Mouse (Mus musculus) yolk sac, embryonic 10.5 days (tissue): ENCODE data around the gene Ets2.

Experiments used
- DNase-seq: peaks from one replicate; pipeline ENCODE4 v3.0.0-alpha.2; 2017; ENCODE audit warnings: low spot score

Gene Ets2

GRCm38 (mm10) chr16:95701802-95702561 lies at the start of gene Ets2:
Gene Ets2, plus strand, starts transcription at chr16:95702075.
- peak; percentile 94 for DNase-seq

DNA sequence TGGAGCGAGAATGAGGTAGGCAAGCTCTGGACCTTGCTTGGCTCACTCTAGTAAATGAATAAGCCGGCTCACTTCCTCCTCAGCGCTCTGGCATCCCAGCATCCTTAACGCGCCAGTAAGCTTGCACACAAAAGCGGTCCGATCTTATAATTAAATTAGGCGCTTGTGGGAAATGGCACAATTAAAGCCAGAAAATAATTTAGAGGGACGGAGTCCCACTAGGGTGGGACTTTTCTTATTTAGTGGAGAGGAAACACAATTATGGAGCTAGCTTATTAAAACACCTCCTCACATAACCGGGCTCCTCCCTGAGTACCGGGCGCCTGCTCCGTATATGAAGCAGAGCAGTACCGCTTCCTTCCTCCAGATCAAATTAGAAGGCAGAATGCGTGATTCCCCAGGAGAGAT lies 47.7 kb upstream of the Ets2 start:
- no peak for DNase-seq

DNA sequence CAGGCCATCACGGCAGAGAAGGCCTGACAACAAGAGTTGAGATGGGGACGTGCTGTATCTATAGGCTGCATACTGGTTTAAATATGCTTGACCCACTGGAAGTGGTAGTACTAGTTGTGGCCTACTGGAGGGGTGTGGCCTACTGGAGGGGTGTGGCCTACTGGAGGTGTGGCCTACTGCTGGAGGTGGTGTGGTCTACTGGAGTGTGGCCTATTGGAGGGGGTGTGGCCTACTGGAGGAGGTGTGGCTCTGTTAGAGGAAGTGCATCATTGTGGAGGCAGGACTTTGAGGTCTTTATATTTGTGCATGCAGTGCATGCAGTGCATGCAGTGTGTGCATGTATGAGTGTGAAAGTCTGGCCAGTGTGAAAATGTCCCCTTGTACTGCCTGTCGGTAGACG lies 45.3 kb upstream of the Ets2 start:
- DNase-seq, result no peak

DNA sequence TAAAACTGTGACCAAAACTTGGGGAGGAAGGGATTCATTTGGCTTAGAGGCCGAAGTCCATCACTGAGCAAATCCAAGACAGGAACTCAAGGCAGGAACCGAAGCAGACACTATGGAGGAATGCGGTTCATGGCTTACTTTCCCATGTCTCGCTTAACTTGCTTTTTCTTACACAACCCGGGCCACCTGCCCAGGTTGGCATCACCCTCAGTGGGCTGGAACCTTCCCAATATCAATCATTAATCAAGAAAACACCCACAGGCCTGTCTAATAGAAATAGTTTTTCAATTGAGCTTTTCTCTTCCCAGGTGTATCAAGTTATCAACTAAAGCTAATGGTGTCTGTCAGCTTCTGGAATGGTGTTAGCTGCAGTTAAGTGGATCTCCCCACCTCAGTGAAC lies 44.7 kb upstream of the Ets2 start:
- DNase-seq, result no peak

GRCm38 (mm10) chr16:95657756-95658155 lies 44.1 kb upstream of the Ets2 start:
- no peak for DNase-seq

DNA sequence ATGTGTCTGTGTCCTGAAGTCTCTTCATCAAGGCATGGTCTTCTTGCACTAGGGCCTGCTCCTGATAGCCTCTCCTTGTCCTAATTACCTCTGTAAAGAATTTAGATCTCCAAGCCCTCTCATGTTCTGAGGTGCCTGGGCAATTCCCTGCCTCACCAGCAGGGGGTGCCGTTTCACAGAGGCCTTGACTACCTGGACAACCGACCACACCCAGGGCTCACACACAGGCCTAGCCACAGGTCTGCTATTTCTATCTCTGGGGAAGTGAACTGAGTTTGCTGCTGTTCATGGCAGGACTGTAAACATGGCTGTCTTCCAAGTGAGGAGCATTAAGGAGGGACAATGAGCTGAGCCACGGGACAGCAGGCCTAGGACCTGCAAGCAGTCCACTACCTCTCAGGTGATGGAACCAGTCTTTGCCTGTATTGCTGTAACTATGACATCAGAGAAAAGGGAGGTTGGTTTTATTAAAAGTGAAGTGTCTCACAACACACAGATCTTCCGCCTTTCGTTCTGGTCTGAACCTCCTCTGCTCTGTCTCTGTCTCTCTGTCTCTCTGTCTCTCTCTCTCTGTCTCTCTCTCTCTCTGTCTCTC lies 42.9 kb upstream of the Ets2 start:
- DNase-seq, result peak; percentile 67

DNA sequence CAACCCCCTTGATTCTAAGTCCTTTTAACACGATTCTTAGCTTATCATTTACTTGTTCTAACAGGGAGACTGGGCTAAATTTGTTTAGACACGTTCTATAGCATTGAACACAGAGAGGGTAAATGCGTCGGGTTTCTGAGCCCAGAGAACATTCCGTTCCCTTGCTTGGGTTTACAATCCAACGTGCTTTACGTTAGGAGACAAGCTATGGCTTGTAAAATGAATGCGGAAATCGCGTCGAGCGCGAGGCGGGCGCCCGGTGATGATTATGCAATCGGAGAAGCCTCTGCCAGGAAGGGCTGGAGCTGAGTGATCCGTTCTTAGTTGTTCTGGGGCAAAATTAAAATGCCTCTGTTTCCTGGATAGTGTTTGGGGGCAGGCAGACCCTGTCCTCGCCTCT lies 42.4 kb upstream of the Ets2 start:
- DNase-seq, result no peak

GRCm38 (mm10) chr16:95660909-95661308 lies 41.0 kb upstream of the Ets2 start:
- no peak for DNase-seq

GRCm38 (mm10) chr16:95665472-95666131 lies 36.3 kb upstream of the Ets2 start:
- no peak for DNase-seq

DNA sequence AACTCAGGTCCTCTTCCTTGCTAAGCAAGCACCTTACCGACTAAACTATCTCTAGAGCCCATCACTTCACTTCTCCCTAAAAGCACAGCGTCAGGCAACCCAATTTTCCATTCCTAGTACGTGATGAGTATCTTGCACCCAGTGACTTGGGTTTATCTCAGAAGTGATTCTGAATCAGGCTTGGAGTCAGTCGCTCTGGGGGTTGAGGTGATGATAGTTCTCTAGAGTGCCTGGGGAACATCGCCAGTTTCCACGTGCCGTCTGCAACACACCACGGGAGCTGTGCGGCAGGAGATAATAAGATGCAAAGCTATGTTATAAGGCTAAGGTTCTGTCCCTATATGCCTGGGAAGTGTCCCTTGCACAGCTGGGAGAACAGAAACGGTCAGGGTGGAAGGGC lies 35.6 kb upstream of the Ets2 start:
- DNase-seq, result no peak

DNA sequence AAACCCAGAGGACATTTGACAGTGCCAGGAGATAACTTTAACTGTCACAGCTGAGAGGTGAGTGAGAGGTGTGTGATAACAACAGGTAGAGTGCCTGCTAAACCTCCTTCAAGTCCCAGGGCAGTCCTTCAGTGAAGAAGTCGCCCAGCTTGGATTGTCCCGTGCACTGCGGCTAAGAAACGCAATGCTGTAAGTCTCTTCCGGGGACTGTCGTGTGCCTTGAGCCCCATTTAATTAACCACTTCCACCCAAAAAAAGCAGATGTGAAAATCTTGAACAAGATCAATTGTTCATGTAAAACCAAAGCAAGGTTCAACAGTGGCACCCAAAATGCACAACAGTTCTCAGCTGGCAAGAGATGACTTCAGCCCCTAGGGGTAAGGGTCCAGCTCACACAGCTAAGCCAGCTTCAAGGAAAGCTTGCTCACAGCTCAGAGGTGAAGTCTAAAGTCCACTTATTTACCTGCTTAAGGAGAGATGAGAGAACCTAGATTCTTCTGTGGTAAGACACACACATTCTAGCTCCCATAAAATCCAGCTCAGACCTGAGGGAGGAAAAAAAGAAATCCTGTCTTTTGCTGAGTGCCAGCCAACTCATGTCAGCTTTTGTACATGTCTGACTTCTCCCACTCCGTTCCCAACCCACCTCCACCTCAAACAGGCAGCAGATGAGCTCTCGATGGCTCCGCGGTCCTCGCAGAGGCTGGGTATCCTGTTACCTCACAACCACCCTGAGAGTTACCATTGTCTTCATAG lies 34.3 kb upstream of the Ets2 start:
- peak; percentile 52 for DNase-seq

- peak; percentile 70 for DNase-seq
These were observed 33.5 kb upstream of the Ets2 start for GRCm38 (mm10) chr16:95668151-95668993.

- DNase-seq, result no peak
These were observed 27.4 kb upstream of the Ets2 start for GRCm38 (mm10) chr16:95674452-95674921.

GRCm38 (mm10) chr16:95675212-95675611 lies 26.7 kb upstream of the Ets2 start:
- DNase-seq, result no peak

DNA sequence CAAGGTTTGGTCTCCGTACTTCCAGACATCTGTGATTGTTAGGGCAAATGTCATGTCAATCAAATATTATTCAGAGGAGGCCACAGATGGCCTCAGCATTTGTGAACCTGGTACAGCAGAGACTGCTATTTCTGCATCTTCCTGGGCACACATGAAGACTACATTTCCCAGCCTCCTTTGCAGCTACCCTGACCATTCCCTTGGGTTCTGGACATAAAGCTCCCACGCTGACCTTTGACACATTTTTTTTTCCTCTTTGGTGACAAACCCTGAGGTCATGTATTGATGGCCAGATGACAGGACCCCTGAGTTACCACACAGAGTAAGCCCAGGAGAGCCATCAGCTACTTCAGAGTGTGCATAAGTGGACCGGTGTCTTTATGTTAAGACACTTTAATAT lies 25.2 kb upstream of the Ets2 start:
- no peak for DNase-seq

DNA sequence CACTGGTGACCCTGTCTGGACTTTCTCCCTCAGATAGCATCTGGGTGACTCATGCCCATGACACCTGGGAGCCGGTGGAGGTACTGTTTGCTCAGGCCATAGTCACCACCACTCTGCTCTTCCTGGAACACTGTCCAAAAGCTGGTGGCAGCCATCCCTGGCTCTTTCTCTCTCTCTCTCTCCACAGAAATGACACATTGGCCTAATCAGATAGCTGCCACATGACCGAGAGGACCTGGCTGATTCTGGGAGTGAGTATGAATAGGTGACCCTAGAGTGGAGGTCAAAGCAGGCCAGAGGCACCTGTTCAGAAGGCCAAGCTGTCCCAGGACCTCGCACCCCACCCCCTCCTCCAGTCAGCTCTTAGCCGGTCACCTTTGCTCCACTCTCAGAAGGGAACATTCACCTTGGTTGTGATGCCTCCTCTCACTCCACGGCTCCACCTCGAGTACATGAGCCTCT lies 19.4 kb upstream of the Ets2 start:
- peak; percentile 85 for DNase-seq

- peak; percentile 64 for DNase-seq
These were observed 16.1 kb upstream of the Ets2 start for GRCm38 (mm10) chr16:95685807-95686206.

DNA sequence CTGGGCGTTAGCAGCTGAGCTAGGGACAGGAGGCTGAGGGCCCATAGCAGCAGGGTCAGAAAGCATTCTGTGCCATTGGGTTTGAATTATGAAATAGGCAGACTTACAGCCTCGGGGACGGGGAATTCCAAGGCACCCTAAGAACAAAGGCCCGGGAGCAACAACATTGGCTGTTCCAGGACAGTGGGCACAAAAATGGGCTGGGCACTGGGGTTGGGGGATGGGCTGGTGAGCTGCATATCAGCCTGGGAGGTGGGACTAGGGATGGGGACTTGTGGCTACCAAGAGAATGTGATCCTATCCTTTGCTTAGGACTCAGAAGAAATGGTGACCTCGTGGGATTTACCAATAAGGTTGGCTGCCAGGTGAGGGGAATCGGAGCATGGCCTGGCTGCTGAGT lies 15.6 kb upstream of the Ets2 start:
- no peak for DNase-seq

- DNase-seq, result no peak
These were observed 15.0 kb upstream of the Ets2 start for GRCm38 (mm10) chr16:95686901-95687300.

DNA sequence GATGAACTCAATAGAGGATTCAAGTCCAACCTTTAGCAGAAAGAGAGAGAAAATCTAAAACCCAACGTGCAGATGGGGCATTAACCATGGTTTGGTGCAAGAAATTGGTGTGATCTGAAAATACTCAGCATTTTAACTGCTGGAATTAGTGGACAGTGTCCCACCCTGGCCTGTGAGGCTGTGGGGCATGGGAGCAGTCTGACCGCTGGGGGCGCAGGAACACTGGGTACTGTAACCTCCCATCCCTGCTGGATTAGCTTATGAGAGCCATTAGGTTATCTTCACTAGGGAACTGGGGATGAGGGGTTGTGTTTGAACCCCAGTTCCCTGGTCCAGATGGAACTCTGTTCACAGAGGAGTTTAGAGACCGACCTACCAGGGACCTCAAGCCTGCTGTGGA lies 13.9 kb upstream of the Ets2 start:
- DNase-seq, result no peak

DNA sequence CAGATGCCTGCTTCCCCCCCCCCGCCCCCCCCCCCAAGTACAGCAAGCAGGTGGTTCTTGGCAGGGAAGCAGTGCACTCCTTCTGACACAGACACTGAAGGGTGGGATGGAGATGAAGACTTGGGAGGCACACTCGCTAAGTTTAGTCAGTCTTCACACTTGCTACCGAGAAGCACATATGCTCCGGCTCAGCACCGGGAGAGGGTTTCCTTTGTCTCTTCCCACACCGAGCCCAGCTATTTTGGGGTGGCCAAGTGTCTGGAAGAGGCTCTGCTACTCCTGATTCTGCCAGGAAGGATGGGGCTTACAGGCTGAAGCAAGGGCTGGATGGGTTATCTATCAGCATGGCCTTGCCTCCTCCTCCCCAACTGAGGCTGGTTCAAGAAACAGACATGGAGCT lies 5.3 kb upstream of the Ets2 start:
- DNase-seq, result no peak
